Mouse (Mus musculus) myocyte (in vitro differentiated cells): ENCODE data around the gene Pnck. TPM values are rescaled to one million over a fixed set of nuclear protein-coding genes. Genes with fewer than 3 reads are reported as not detected.

Experiments
- H3K27me3 ChIP-seq: one replicate; pipeline ENCODE4 v1.6.1; 2011; ENCODE audit not compliant: control insufficient read depth, insufficient read depth, insufficient read length
- H3K36me3 ChIP-seq: one replicate; pipeline ENCODE4 v1.6.1; 2011; ENCODE audit not compliant: control insufficient read depth, insufficient read depth
- H3K4me2 ChIP-seq: one replicate; pipeline ENCODE4 v1.6.1; 2011; ENCODE audit warnings: low read depth, control low read depth
- H3K4me3 ChIP-seq: one replicate; pipeline ENCODE4 v1.5.1; 2011; ENCODE audit warnings: mild to moderate bottlenecking, control low read depth, moderate library complexity
- H3K79me2 ChIP-seq: one replicate; pipeline ENCODE4 v1.6.1; 2011; ENCODE audit not compliant: control insufficient read depth, insufficient read depth
- H3ac ChIP-seq: one replicate; pipeline ENCODE4 v1.6.1; 2011; ENCODE audit not compliant: control insufficient read depth, insufficient read length
- CEBPB ChIP-seq: IDR thresholded peaks from 2 replicates; pipeline ENCODE4 v1.6.1; 2011; ENCODE audit warnings: mild to moderate bottlenecking, moderate library complexity; ENCODE audit not compliant: poor library complexity, insufficient read depth, severe bottlenecking
- E2F4 ChIP-seq: IDR thresholded peaks from one replicate; pipeline ENCODE4 v1.6.1; 2011; ENCODE audit warnings: mild to moderate bottlenecking, control low read depth, moderate library complexity; ENCODE audit not compliant: insufficient read depth
- MAX ChIP-seq: IDR thresholded peaks from one replicate; pipeline ENCODE4 v1.6.1; 2011; ENCODE audit warnings: low read depth, mild to moderate bottlenecking, control low read depth
- MYOD1 ChIP-seq, 3 experiments: IDR thresholded peaks; one replicate each; pipeline ENCODE4 v1.6.1; 2011; ENCODE audit warnings: control low read depth in 2 of 3, low read depth in 2 of 3, mild to moderate bottlenecking in 2 of 3, moderate library complexity in 1 of 3; ENCODE audit not compliant: insufficient read length in 2 of 3, control insufficient read depth in 1 of 3
- MYOG ChIP-seq, 3 experiments: IDR thresholded peaks; one replicate each; pipeline ENCODE4 v1.6.1; 2011; ENCODE audit warnings: control low read depth in 2 of 3, low read depth in 2 of 3, mild to moderate bottlenecking in 2 of 3; ENCODE audit not compliant: insufficient read length in 2 of 3, control insufficient read depth in 1 of 3, insufficient read depth in 1 of 3
- POLR2A ChIP-seq: IDR thresholded peaks from one replicate; pipeline ENCODE4 v1.6.1; 2011; ENCODE audit warnings: low read depth, mild to moderate bottlenecking, control low read depth, moderate library complexity; ENCODE audit not compliant: insufficient read length
- POLR2AphosphoS2 ChIP-seq: IDR thresholded peaks from one replicate; pipeline ENCODE4 v1.6.1; 2011; ENCODE audit warnings: low read depth, control low read depth; ENCODE audit not compliant: insufficient read length
- REST ChIP-seq: IDR thresholded peaks from one replicate; pipeline ENCODE4 v1.6.1; 2011; ENCODE audit warnings: mild to moderate bottlenecking, control low read depth, moderate library complexity; ENCODE audit not compliant: insufficient read depth, insufficient read length
- SRF ChIP-seq: IDR thresholded peaks from one replicate; pipeline ENCODE4 v1.6.1; 2011; ENCODE audit warnings: low read depth; ENCODE audit not compliant: control insufficient read depth, insufficient read length
- TCF12 ChIP-seq: IDR thresholded peaks from one replicate; pipeline ENCODE4 v1.6.1; 2011; ENCODE audit warnings: mild to moderate bottlenecking, control low read depth; ENCODE audit not compliant: poor library complexity, insufficient read depth, severe bottlenecking
- TCF3 ChIP-seq: IDR thresholded peaks from one replicate; pipeline ENCODE4 v1.6.1; 2011; ENCODE audit warnings: low read depth, control low read depth; ENCODE audit not compliant: insufficient read length
- USF1 ChIP-seq: IDR thresholded peaks from one replicate; pipeline ENCODE4 v1.6.1; 2011; ENCODE audit warnings: low read depth, mild to moderate bottlenecking, control low read depth, moderate library complexity
- polyA plus RNA-seq: library from polyadenylated mRNA; unstranded; fragments of >200 nt; fragmentation: generic; extraction: Trizol; gene quantifications from one replicate; pipeline ENCODE4 v1.2.1, GENCODE M21; 2012; ENCODE audit warnings: missing spikeins

Pnck gene
- polyA plus RNA-seq, 1 experiment: 0.11 TPM

DNA sequence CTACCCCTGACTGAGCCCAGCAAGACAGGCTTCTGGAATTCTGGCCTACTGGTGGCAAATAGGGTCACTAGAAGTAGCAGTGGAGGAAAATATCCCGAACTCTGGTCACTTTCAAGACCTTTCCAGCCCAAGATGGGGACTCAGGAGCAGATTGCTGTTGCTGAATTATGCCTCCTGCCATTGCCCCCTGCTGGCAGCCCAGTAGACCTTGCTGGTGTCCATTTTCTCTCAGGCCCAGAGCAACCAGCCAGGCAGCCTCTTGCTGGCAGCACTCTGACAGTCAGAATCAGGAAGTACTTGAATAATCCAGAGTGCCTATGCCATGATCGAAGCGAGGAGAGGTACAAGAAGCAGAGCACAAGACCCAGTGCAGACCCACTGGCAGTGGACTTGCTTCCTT lies 4.4 kb downstream of the Pnck start:
- no peak overlapping the region for H3ac ChIP-seq
- no peak for TF ChIP-seq TCF12
- no peak overlapping the region for H3K4me2 ChIP-seq
- no peaks in the 10 kb centered on the region for H3K36me3 ChIP-seq
- H3K27me3 ChIP-seq: peaks cover 8% of the 10 kb centered on the region
- H3K4me3 ChIP-seq: no peak overlapping the region
- no peaks in the 10 kb centered on the region for H3K79me2 ChIP-seq

DNA sequence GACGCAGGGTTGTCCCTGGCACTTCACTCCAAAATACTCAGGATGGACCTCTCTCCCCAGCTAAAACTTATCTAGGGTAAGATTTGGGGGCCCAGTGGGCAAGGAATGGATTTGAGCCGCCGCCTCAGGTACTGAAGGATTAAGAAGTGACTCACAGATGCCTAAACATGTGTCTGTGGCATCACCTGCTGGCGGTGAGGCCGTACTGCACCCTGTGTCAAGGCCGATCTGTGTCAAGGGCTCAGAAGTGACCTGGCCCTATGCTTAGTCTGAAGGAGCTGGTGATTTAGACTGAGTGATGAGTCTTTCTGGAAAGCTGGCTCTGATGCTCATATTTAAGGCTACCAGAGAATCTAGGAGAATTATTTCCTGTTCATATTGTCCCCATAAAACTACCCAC lies 5.7 kb downstream of the Pnck start:
- Histone ChIP-seq H3K36me3 (no peaks in the 10 kb centered on the region), H3K4me3 (no peak overlapping the region), H3ac (no peak overlapping the region), H3K27me3 (no peaks in the 10 kb centered on the region), H3K79me2 (no peaks in the 10 kb centered on the region), H3K4me2 (no peak overlapping the region)
- TF ChIP-seq SRF: no peak
- TF ChIP-seq POLR2AphosphoS2: no peak
- no peak for TF ChIP-seq TCF3
- TF ChIP-seq TCF12: no peak
- no peak for TF ChIP-seq MAX
- TF ChIP-seq USF1: no peak
- no peak for TF ChIP-seq REST
- TF ChIP-seq E2F4: no peak
- TF ChIP-seq POLR2A: no peak
- TF ChIP-seq CEBPB: no peak
- no peak for TF ChIP-seq MYOD1 (IDR thresholded peaks at IDR 0.05; ENCODE audit: control insufficient read depth in 1 of 3, insufficient read length in 2 of 3, low read depth in 2 of 3)
- no peak for TF ChIP-seq MYOG (IDR thresholded peaks at IDR 0.05; ENCODE audit: control insufficient read depth in 1 of 3, insufficient read depth in 1 of 3, insufficient read length in 2 of 3, low read depth in 2 of 3)

DNA sequence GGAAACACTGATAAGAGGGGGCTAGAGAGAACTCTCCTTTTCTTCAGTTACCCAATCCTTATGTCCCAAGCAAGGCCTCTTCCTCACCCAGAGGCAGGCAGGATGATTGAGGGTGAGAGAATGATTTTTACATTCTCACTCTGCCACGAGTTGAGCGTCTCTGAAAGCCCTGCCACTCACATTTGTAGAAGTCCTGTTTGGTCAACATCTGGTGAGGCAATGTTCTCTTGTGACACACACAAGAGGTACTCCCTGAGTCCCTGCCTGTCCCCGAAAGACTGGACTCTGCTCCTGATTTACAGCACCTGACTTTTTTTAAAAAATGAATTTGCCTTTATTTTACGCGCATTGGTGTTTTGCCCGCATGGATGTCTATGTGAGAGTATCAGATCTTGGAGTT lies 6.5 kb downstream of the Pnck start:
- H3ac ChIP-seq: no peak overlapping the region
- no peaks in the 10 kb centered on the region for H3K79me2 ChIP-seq
- H3K36me3 ChIP-seq: no peaks in the 10 kb centered on the region
- no peak overlapping the region for H3K4me3 ChIP-seq
- no peak overlapping the region for H3K4me2 ChIP-seq
- TF ChIP-seq POLR2AphosphoS2: no peak
- no peak for TF ChIP-seq MAX
- no peak for TF ChIP-seq TCF12
- no peak for TF ChIP-seq TCF3
- TF ChIP-seq SRF: no peak
- TF ChIP-seq REST: no peak
- TF ChIP-seq MYOD1 (IDR thresholded peaks at IDR 0.05; ENCODE audit: control insufficient read depth in 1 of 3, insufficient read length in 2 of 3, low read depth in 2 of 3): no peak
- TF ChIP-seq MYOG (IDR thresholded peaks at IDR 0.05; ENCODE audit: control insufficient read depth in 1 of 3, insufficient read depth in 1 of 3, insufficient read length in 2 of 3, low read depth in 2 of 3): no peak
- TF ChIP-seq E2F4: no peak
- TF ChIP-seq USF1: no peak
- TF ChIP-seq POLR2A: no peak
- no peak for TF ChIP-seq CEBPB
- no peaks in the 10 kb centered on the region for H3K27me3 ChIP-seq

DNA sequence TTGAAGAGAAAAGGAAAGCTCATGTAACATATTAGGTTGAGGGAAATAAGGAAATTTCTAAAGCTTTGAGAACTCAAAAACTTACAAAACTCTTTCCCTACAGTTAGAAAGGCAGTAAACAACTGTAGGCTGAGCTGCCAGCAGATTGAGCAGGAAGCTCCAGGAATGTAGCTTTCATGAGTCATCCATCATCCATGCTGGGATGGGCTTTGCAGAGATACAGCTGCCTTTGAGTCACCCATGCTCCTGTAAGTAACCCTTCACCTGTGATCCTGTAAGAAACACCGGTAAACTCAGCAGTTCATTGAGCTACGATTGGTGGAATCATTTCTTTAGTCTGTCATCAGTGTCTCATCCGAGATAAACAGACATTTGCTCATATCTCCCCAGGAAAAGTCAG lies 9.0 kb downstream of the Pnck start:
- Histone ChIP-seq H3ac (no peak overlapping the region), H3K4me3 (no peak overlapping the region), H3K27me3 (no peaks in the 10 kb centered on the region), H3K4me2 (no peak overlapping the region), H3K36me3 (no peaks in the 10 kb centered on the region), H3K79me2 (no peaks in the 10 kb centered on the region)
- TF ChIP-seq USF1: no peak
- no peak for TF ChIP-seq POLR2AphosphoS2
- TF ChIP-seq MAX: no peak
- no peak for TF ChIP-seq MYOD1 (IDR thresholded peaks at IDR 0.05; ENCODE audit: control insufficient read depth in 1 of 3, insufficient read length in 2 of 3, low read depth in 2 of 3)
- no peak for TF ChIP-seq MYOG (IDR thresholded peaks at IDR 0.05; ENCODE audit: control insufficient read depth in 1 of 3, insufficient read depth in 1 of 3, insufficient read length in 2 of 3, low read depth in 2 of 3)
- TF ChIP-seq REST: no peak
- no peak for TF ChIP-seq TCF12
- TF ChIP-seq CEBPB: no peak
- TF ChIP-seq SRF: no peak
- TF ChIP-seq E2F4: no peak
- TF ChIP-seq TCF3: no peak
- no peak for TF ChIP-seq POLR2A

DNA sequence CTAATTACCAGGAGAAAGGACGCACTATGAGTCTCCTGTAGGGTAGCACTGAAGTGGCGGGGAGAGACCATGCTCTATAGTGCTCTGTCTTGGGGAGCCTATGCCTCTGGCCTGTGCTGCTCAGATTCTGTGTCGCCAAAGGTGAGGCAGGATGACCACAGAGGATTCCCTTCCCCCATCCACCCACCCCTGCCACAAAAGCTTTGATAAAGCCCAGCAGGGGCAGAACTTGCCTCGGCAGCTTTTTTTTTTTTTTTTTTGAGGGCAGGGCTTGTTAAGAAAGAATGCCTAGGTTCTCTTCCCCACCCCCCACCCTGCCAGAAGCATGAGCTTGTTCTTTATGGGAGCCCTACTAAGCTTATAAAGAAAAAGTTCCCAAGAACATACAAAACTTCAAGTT lies 14.8 kb downstream of the Pnck start:
- TF ChIP-seq MYOG (IDR thresholded peaks at IDR 0.05; ENCODE audit: control insufficient read depth in 1 of 3, insufficient read depth in 1 of 3, insufficient read length in 2 of 3, low read depth in 2 of 3) (no peak), MAX (no peak)
- H3K4me2 ChIP-seq: no peak overlapping the region
- no peaks in the 10 kb centered on the region for H3K79me2 ChIP-seq
- H3K36me3 ChIP-seq: no peaks in the 10 kb centered on the region
- H3K27me3 ChIP-seq: no peaks in the 10 kb centered on the region
- no peak overlapping the region for H3ac ChIP-seq
- no peak overlapping the region for H3K4me3 ChIP-seq
